Mouse (Mus musculus) monocyte, adult 2 months (primary cell): ENCODE results near the gene Ttbk2.

Experiments
- DNase-seq, 2 experiments: peaks; one replicate each; pipeline ENCODE4 v3.0.0; 2022; ENCODE audit warnings: low spot score in 2 of 2, low read depth in 1 of 2

Ttbk2 gene

GRCm38 (mm10) chr2:120748041-120748440 lies 102.4 kb downstream of the Ttbk2 start:
- no peak for DNase-seq

- no peak for DNase-seq
Observed at GRCm38 (mm10) chr2:120745496-120745895, 104.9 kb downstream of the Ttbk2 start.

- DNase-seq: no peak
Observed at GRCm38 (mm10) chr2:120731877-120732530, 118.4 kb downstream of the Ttbk2 start.

GRCm38 (mm10) chr2:120731167-120731862 lies 119.1 kb downstream of the Ttbk2 start:
- DNase-seq: peak; percentile 63 to 82

- DNase-seq: no peak
Observed at GRCm38 (mm10) chr2:120730639-120731166, 119.7 kb downstream of the Ttbk2 start.

GRCm38 (mm10) chr2:120729775-120730585 lies 120.4 kb downstream of the Ttbk2 start:
- DNase-seq: no peak

- DNase-seq: no peak
Observed at GRCm38 (mm10) chr2:120724176-120724575, 126.2 kb downstream of the Ttbk2 start.

- DNase-seq: no peak
Observed at GRCm38 (mm10) chr2:120723621-120724020, 126.8 kb downstream of the Ttbk2 start.

GRCm38 (mm10) chr2:120722491-120722890 lies 127.9 kb downstream of the Ttbk2 start:
- DNase-seq: no peak

- no peak for DNase-seq
Observed at GRCm38 (mm10) chr2:120721911-120722310, 128.5 kb downstream of the Ttbk2 start.

- DNase-seq: no peak
Observed at GRCm38 (mm10) chr2:120720821-120721220, 129.6 kb downstream of the Ttbk2 start.

GRCm38 (mm10) chr2:120718496-120718895 lies 131.9 kb downstream of the Ttbk2 start:
- DNase-seq: no peak

GRCm38 (mm10) chr2:120713441-120713840 lies 137.0 kb downstream of the Ttbk2 start:
- DNase-seq: no peak

- DNase-seq: no peak
Observed at GRCm38 (mm10) chr2:120710948-120711347, 139.5 kb downstream of the Ttbk2 start.

- DNase-seq: no peak
Observed at GRCm38 (mm10) chr2:120710154-120710553, 140.2 kb downstream of the Ttbk2 start.

GRCm38 (mm10) chr2:120707041-120707440 lies 143.4 kb downstream of the Ttbk2 start:
- DNase-seq: no peak

- no peak for DNase-seq
Observed at GRCm38 (mm10) chr2:120702675-120703074, 147.7 kb downstream of the Ttbk2 start.

- no peak for DNase-seq
Observed at GRCm38 (mm10) chr2:120700379-120700885, 150.0 kb downstream of the Ttbk2 start.

GRCm38 (mm10) chr2:120697767-120698166 lies 152.6 kb downstream of the Ttbk2 start:
- no peak for DNase-seq
